Mouse (Mus musculus) common myeloid progenitor, adult 5-6 weeks (primary cell): Measurements from ENCODE around the gene Efcab5. TPM values are rescaled to one million over a fixed set of nuclear protein-coding genes. Genes with fewer than 3 reads are reported as not detected.
"Not testable (repeated sequence)": the region's sequence is repeated elsewhere in the genome, so short reads cannot be mapped to it uniquely, and the experiment has no call there.

ENCODE experiments used
- ATAC-seq: replicated peaks from 2 replicates; pipeline ENCODE4 v1.8.0; 2016; ENCODE audit warnings: low read depth, mild to moderate bottlenecking, moderate TSS enrichment, inconsistent platforms; ENCODE audit not compliant: poor library complexity, severe bottlenecking
- total RNA-seq: library from RNA; stranded (forward); fragments of 200-1000, 187-1606 nt; gene quantifications from 2 replicates; pipeline ENCODE4 v1.2.3, GENCODE M21; 2017

Efcab5 gene
- total RNA-seq, 1 experiment from 2014 or later, result 0.55 TPM

GRCm38 (mm10) chr11:77181528-77181927 is 7.2 kb downstream of the Efcab5 start:
- ATAC-seq, result no peak

- no peak for ATAC-seq
Observed at GRCm38 (mm10) chr11:77180886-77181285, 7.9 kb downstream of the Efcab5 start.

- no peak for ATAC-seq
Observed at GRCm38 (mm10) chr11:77179771-77180170, 9.0 kb downstream of the Efcab5 start.

GRCm38 (mm10) chr11:77174531-77174930 is 14.2 kb downstream of the Efcab5 start:
- no peak for ATAC-seq

GRCm38 (mm10) chr11:77173731-77174130 is 15.0 kb downstream of the Efcab5 start:
- no peak for ATAC-seq

- no peak for ATAC-seq
Observed at GRCm38 (mm10) chr11:77160744-77161143, 28.0 kb downstream of the Efcab5 start.

GRCm38 (mm10) chr11:77160341-77160740 is 28.4 kb downstream of the Efcab5 start:
- 0 out of 2 replicates have a peak, but pooled peaks have one; percentile 32 for ATAC-seq

- ATAC-seq, result no peak
Observed at GRCm38 (mm10) chr11:77154214-77154613, 34.6 kb downstream of the Efcab5 start.

GRCm38 (mm10) chr11:77150806-77151205 is 38.0 kb downstream of the Efcab5 start:
- no peak for ATAC-seq

GRCm38 (mm10) chr11:77149783-77150630 is 38.8 kb downstream of the Efcab5 start:
- not testable (repeated sequence) for ATAC-seq

- no peak for ATAC-seq
Observed at GRCm38 (mm10) chr11:77148774-77149173, 40.0 kb downstream of the Efcab5 start.

- no peak for ATAC-seq
Observed at GRCm38 (mm10) chr11:77147753-77148152, 41.0 kb downstream of the Efcab5 start.

- ATAC-seq, result 0 out of 2 replicates have a peak, but pooled peaks have one; percentile 8
Observed at GRCm38 (mm10) chr11:77145423-77145822, 43.3 kb downstream of the Efcab5 start.

GRCm38 (mm10) chr11:77141938-77142337 is 46.8 kb downstream of the Efcab5 start:
- ATAC-seq, result peak; percentile 95

- ATAC-seq, result no peak
Observed at GRCm38 (mm10) chr11:77139976-77140375, 48.8 kb downstream of the Efcab5 start.

GRCm38 (mm10) chr11:77133450-77133849 is 55.3 kb downstream of the Efcab5 start:
- no peak for ATAC-seq

- ATAC-seq, result peak; percentile 65; the same call in 1 of the 2 replicates
Observed at GRCm38 (mm10) chr11:77132580-77132979, 56.2 kb downstream of the Efcab5 start.

- ATAC-seq, result no peak
Observed at GRCm38 (mm10) chr11:77128562-77128961, 60.2 kb downstream of the Efcab5 start.

- ATAC-seq, result no peak
Observed at GRCm38 (mm10) chr11:77111141-77111540, 77.6 kb downstream of the Efcab5 start.

GRCm38 (mm10) chr11:77108442-77108841 is 80.3 kb downstream of the Efcab5 start:
- no peak for ATAC-seq

GRCm38 (mm10) chr11:77107872-77108271 is 80.9 kb downstream of the Efcab5 start:
- not testable (repeated sequence) for ATAC-seq

- ATAC-seq, result no peak
Observed at GRCm38 (mm10) chr11:77106961-77107360, 81.8 kb downstream of the Efcab5 start.
